Mouse (Mus musculus): ENCODE results near the gene Nr2f1. TPM values are rescaled to one million over a fixed set of nuclear protein-coding genes. Genes with fewer than 3 reads are reported as not detected.
"Not testable (repeated sequence)": the region's sequence is repeated elsewhere in the genome, so short reads cannot be mapped to it uniquely, and the experiment has no call there.

Nr2f1 gene
- 64.9 and 66.1 TPM in 2 replicates for polyA plus RNA-seq (2016; fragmentation: Nextera tagmentation; extraction: Ambion mirVana)

GRCm38 (mm10) chr13:78199642-78200160 is at the start of gene Nr2f1:
Gene Nr2f1 (minus strand): TSS chr13:78199757.
- no peak for DNase-seq (ENCODE audit: extremely low spot score, low spot score)
- H3K27ac ChIP-seq: peak within 1 kb of the TSS; percentile 100
- peaks cover 18% of the 10 kb centered on the region for H3K36me3 ChIP-seq (replicated peaks)
- no peaks in the 10 kb centered on the region for H3K9me3 ChIP-seq
- under 1% methylated on average over 14 of the region's 14 CpGs for WGBS
- peaks cover 45% of the 10 kb centered on the region for H3K27me3 ChIP-seq (ENCODE audit: poor library complexity, severe bottlenecking)
- H3K4me1 ChIP-seq: peaks cover 50% of the 10 kb centered on the region
- peak within 1 kb of the TSS; percentile 96 for H3K4me3 ChIP-seq

DNA sequence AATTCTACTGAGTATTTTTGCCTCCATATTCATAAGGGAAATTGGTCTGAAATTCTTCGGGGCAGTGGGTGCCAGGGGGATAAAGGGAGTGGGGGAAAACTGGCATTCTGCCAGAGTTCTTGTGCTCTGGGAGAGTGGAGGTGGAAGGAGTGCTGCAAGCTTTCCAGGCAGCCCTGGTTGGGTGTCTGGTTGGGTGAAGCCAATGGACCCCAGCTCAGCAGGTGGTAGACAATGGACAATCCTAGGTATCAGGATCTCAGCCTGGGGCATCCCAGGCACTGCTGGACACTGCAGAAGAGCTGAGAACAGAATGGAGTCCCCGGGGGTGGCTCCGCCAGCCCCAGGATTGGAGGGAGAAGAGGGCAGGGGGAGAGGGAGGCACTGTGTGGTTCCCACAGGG is 22.1 kb upstream of the Nr2f1 start:
- Histone ChIP-seq H3K4me3 (no peak overlapping the region), H3K36me3 (replicated peaks) (peaks cover 38% of the 10 kb centered on the region), H3K27me3 (ENCODE audit: poor library complexity, severe bottlenecking) (no peaks in the 10 kb centered on the region), H3K4me1 (no peaks in the 10 kb centered on the region), H3K27ac (no peak overlapping the region), H3K9me3 (peaks cover 11% of the 10 kb centered on the region)
- no peak for DNase-seq (ENCODE audit: extremely low spot score, low spot score)
- 96% methylated on average over 3 of the region's 3 CpGs for WGBS

GRCm38 (mm10) chr13:78220238-78220637 is 20.7 kb upstream of the Nr2f1 start:
- WGBS: 92% methylated on average over 6 of the region's 6 CpGs
- DNase-seq (ENCODE audit: extremely low spot score, low spot score); H3K4me1 ChIP-seq; H3K27ac ChIP-seq; H3K27me3 ChIP-seq (ENCODE audit: poor library complexity, severe bottlenecking); H3K4me3 ChIP-seq: not testable (repeated sequence)
- peaks cover 40% of the 10 kb centered on the region for H3K36me3 ChIP-seq (replicated peaks)
- H3K9me3 ChIP-seq: peaks cover 11% of the 10 kb centered on the region

DNA sequence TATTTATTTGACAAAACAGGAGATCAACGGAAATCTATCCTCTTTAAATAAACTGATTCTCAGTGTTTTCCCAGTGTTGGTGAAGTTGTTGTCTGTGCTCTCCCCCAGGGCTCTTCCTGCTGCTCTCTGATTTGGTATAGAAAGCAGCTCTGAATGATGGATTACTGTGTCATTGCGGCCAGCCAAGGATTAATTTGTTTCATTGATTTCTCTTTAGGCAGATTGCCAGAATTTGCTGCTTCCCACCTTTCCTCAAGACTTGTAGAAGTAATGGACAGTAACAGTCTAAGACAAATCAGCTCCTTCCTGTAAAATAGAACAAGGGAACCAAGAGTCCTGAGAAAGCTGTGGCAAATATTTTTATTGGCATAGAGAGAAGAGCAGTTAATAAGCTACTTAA is 15.7 kb upstream of the Nr2f1 start:
- peaks cover 44% of the 10 kb centered on the region for H3K27me3 ChIP-seq (ENCODE audit: poor library complexity, severe bottlenecking)
- WGBS: 55% methylated on average over 2 of the region's 2 CpGs
- peaks cover 24% of the 10 kb centered on the region for H3K36me3 ChIP-seq (replicated peaks)
- no peak for DNase-seq (ENCODE audit: extremely low spot score, low spot score)
- no peaks in the 10 kb centered on the region; the same call in 1 of the 2 replicates for H3K9me3 ChIP-seq
- H3K4me3 ChIP-seq: no peak overlapping the region
- H3K4me1 ChIP-seq: peaks cover 31% of the 10 kb centered on the region
- H3K27ac ChIP-seq: no peak overlapping the region

GRCm38 (mm10) chr13:78213155-78213554 is 13.6 kb upstream of the Nr2f1 start:
- WGBS: 20% methylated on average over 2 of the region's 2 CpGs
- H3K9me3 ChIP-seq: no peaks in the 10 kb centered on the region

GRCm38 (mm10) chr13:78212111-78212510 is 12.6 kb upstream of the Nr2f1 start:
- Histone ChIP-seq H3K4me1 (peaks cover 62% of the 10 kb centered on the region), H3K27ac (peak overlapping the region; percentile 86), H3K9me3 (no peaks in the 10 kb centered on the region), H3K36me3 (replicated peaks) (peaks cover 6% of the 10 kb centered on the region; the same call in 1 of the 2 replicates), H3K4me3 (peak overlapping the region; percentile 22; the same call in 1 of the 2 replicates), H3K27me3 (ENCODE audit: poor library complexity, severe bottlenecking) (peaks cover 74% of the 10 kb centered on the region)
- no peak for DNase-seq (ENCODE audit: extremely low spot score, low spot score)
- WGBS: 28% methylated on average over 15 of the region's 15 CpGs

More at GRCm38 (mm10) chr13:78213155-78213554, 13.6 kb upstream of the Nr2f1 start:
- no peak overlapping the region for H3K4me3 ChIP-seq
- peaks cover 52% of the 10 kb centered on the region for H3K4me1 ChIP-seq
- no peak overlapping the region for H3K27ac ChIP-seq
- H3K27me3 ChIP-seq (ENCODE audit: poor library complexity, severe bottlenecking): peaks cover 63% of the 10 kb centered on the region
- H3K36me3 ChIP-seq (replicated peaks): peaks cover 10% of the 10 kb centered on the region; the same call in 1 of the 2 replicates
- DNase-seq (ENCODE audit: extremely low spot score, low spot score): no peak

GRCm38 (mm10) chr13:78211231-78212010 is 11.9 kb upstream of the Nr2f1 start:
- H3K27me3 ChIP-seq (ENCODE audit: poor library complexity, severe bottlenecking): peaks cover 81% of the 10 kb centered on the region
- H3K9me3 ChIP-seq: no peaks in the 10 kb centered on the region
- no peak for DNase-seq (ENCODE audit: extremely low spot score, low spot score)
- 0 out of 2 replicates have a peak, but pooled peaks cover under 1% of the 10 kb centered on the region for H3K36me3 ChIP-seq (replicated peaks)
- H3K4me3 ChIP-seq: peak overlapping the region; percentile 51; the same call in 1 of the 2 replicates
- peak overlapping the region; percentile 86 for H3K27ac ChIP-seq
- 11% methylated on average over 14 of the region's 14 CpGs for WGBS
- peaks cover 69% of the 10 kb centered on the region for H3K4me1 ChIP-seq

DNA sequence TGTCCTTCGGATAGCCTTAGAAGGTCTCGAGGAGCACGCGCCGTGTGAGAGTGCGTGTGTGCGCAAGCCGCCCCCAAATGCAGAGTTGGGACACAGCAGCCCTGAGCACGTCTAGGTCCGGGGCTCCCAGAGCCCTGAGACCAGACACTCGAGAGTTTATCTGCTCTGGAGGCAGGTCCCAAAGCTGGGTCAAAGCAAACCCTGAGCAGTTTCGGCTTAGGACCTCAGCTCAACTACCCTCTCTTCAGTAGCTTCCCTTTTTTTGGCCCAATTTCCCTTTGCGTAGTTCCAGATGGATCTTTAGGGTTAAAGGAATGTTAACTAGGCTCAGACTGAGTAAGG is 11.2 kb upstream of the Nr2f1 start:
- Histone ChIP-seq H3K27me3 (ENCODE audit: poor library complexity, severe bottlenecking) (peaks cover 88% of the 10 kb centered on the region), H3K4me1 (peaks cover 76% of the 10 kb centered on the region), H3K4me3 (peak overlapping the region; percentile 51), H3K27ac (peak overlapping the region; percentile 86), H3K9me3 (no peaks in the 10 kb centered on the region), H3K36me3 (replicated peaks) (no peaks in the 10 kb centered on the region)
- WGBS: 2% methylated on average over 13 of the region's 13 CpGs
- DNase-seq (ENCODE audit: extremely low spot score, low spot score): no peak

GRCm38 (mm10) chr13:78210029-78210747 is 10.6 kb upstream of the Nr2f1 start:
- Histone ChIP-seq H3K36me3 (replicated peaks) (no peaks in the 10 kb centered on the region), H3K9me3 (no peaks in the 10 kb centered on the region), H3K27ac (peak overlapping the region; percentile 86), H3K4me3 (peak overlapping the region; percentile 51), H3K27me3 (ENCODE audit: poor library complexity, severe bottlenecking) (peaks cover 93% of the 10 kb centered on the region), H3K4me1 (peaks cover 81% of the 10 kb centered on the region)
- DNase-seq (ENCODE audit: extremely low spot score, low spot score): peak; percentile 65
- under 1% methylated on average over 38 of the region's 38 CpGs for WGBS

DNA sequence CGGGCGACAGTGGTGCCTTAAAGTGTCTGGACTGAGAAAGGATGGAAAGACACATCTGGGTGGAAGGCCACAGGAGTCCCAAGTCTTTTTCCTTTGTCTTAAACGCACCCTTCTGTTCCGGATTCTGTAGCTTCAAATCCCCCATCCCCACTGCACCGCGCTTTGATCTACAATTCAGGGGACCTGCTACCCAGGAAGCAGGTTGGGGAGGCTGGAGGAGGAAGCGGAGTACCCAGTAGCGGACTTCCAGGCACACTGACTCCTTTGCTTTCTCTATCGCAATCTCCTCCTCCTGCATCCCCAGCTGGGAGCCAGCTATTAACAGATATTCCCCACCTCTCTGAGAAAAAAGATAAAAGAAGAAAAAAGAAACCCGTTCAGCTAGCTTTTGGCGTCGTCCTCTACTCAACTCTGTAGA is 10.1 kb upstream of the Nr2f1 start:
- no peaks in the 10 kb centered on the region for H3K9me3 ChIP-seq
- no peak for DNase-seq (ENCODE audit: extremely low spot score, low spot score)
- H3K36me3 ChIP-seq (replicated peaks): no peaks in the 10 kb centered on the region
- H3K4me3 ChIP-seq: peak overlapping the region; percentile 51
- peaks cover 99% of the 10 kb centered on the region for H3K27me3 ChIP-seq (ENCODE audit: poor library complexity, severe bottlenecking)
- peak overlapping the region; percentile 86 for H3K27ac ChIP-seq
- under 1% methylated on average over 12 of the region's 12 CpGs for WGBS
- peaks cover 87% of the 10 kb centered on the region for H3K4me1 ChIP-seq

GRCm38 (mm10) chr13:78208689-78209410 is 9.3 kb upstream of the Nr2f1 start:
- peaks cover 99% of the 10 kb centered on the region for H3K27me3 ChIP-seq (ENCODE audit: poor library complexity, severe bottlenecking)

More at GRCm38 (mm10) chr13:78208689-78209410, 9.3 kb upstream of the Nr2f1 start:
- no peak for DNase-seq (ENCODE audit: extremely low spot score, low spot score)
- peaks cover 95% of the 10 kb centered on the region for H3K4me1 ChIP-seq
- WGBS: 5% methylated on average over 14 of the region's 14 CpGs
- no peaks in the 10 kb centered on the region for H3K36me3 ChIP-seq (replicated peaks)
- H3K9me3 ChIP-seq: no peaks in the 10 kb centered on the region
- peak overlapping the region; percentile 51 for H3K4me3 ChIP-seq
- peak overlapping the region; percentile 86 for H3K27ac ChIP-seq

All from forebrain, embryonic 10.5 days (tissue).